Mouse (Mus musculus) brain, embryonic 14.5 days (tissue): ENCODE results near the gene Apobec3.

Experiments
- CTCF ChIP-seq: fragments of 200-500 bp; IDR thresholded peaks from 2 replicates; pipeline ENCODE4 v1.5.1; 2012; ENCODE audit warnings: inconsistent platforms, mild to moderate bottlenecking, moderate library complexity, borderline replicate concordance; ENCODE audit not compliant: insufficient read depth, insufficient read length; ENCODE audit errors: extremely low read depth
- POLR2A ChIP-seq: fragments of 200-500 bp; IDR thresholded peaks from 2 replicates; pipeline ENCODE4 v1.6.1; 2012; ENCODE audit warnings: mild to moderate bottlenecking, inconsistent platforms, borderline replicate concordance; ENCODE audit not compliant: poor library complexity, insufficient read depth, insufficient read length, severe bottlenecking; ENCODE audit errors: extremely low read depth

GRCm38 (mm10) chr15:79842985-79843384 is 48.5 kb upstream of the Apobec3 start:
- no peak for TF ChIP-seq CTCF
- TF ChIP-seq POLR2A, result no peak
